Mouse (Mus musculus) bone marrow macrophage, adult 2 months (primary cell): ENCODE results near the gene Srp68.

Experiments used
- CTCF ChIP-seq: IDR thresholded peaks from 2 replicates; pipeline ENCODE4 v1.5.1; 2012; ENCODE audit warnings: low read depth, mild to moderate bottlenecking, low read length, moderate library complexity
- POLR2A ChIP-seq: IDR thresholded peaks from 2 replicates; pipeline ENCODE4 v1.6.1; 2012; ENCODE audit warnings: mild to moderate bottlenecking, low read depth, low read length, borderline replicate concordance

DNA sequence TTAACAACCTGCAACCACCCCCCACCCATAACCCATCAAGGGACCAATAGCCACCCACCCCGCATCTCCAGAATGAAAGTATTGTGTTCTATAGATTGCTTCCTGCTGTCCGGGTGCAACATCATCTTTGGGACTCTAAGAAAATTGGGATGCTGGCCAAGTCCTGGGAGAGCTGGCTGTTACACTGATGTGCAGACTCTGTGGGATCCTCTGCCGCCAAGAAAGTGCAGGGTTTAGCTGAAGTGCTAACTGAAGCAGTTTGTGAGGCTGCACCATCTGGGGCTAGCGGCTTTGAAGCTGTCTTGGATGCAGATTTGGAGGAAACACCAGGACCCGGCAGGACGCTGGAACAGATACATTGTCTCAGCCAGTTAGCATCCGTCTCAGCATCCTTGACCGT lies 37.2 kb upstream of the Srp68 start:
- no peak for TF ChIP-seq CTCF
- TF ChIP-seq POLR2A: no peak
